Mouse (Mus musculus): ENCODE results near the gene Mrpl37. TPM values are rescaled to one million over a fixed set of nuclear protein-coding genes. Genes with fewer than 3 reads are reported as not detected.

Gene Mrpl37
- total and polyA plus RNA-seq, 3 experiments, result 77.1 to 102 (median 97.2) TPM

DNA sequence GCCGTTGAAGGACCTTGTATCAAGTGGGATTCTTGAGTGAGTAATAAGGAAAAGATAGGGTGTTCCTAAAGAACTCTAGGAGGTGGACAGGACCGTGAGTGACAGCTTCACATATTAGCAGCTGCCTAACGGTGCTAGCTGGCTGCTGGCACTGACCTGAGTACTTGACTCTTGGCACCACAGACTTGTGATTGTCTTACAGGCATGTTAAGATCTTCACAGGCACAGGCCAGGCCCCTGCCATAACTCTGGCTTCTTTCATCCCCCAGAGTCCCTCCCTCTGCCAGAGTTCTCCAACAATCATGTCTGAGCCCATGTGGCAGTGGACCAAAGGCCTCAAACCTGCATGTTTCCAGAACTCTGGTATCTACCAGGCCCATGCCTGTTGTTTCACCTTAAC, 48.1 kb downstream of the Mrpl37 start:
- DNase-seq, result peak; percentile 36

DNA sequence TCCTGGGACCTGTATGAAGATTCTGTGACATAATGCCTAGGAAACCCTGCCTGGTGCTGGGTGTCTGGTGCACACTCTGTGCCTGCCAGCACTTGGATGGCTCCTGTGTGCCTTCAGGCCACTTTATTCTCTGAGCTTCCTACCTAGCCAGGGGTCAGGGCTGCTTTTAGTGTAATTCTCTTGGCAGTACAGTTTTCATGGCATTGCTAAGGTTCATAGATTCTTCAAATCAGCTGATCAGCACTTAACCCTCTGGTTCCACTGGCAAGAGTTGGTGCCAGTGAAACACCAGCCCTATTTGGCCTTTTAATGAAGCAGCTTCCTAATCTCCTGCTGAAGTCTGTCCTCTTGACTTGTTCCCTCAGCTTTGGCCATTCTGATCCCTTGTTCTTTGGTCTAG, 49.4 kb downstream of the Mrpl37 start:
- no peak for DNase-seq

DNA sequence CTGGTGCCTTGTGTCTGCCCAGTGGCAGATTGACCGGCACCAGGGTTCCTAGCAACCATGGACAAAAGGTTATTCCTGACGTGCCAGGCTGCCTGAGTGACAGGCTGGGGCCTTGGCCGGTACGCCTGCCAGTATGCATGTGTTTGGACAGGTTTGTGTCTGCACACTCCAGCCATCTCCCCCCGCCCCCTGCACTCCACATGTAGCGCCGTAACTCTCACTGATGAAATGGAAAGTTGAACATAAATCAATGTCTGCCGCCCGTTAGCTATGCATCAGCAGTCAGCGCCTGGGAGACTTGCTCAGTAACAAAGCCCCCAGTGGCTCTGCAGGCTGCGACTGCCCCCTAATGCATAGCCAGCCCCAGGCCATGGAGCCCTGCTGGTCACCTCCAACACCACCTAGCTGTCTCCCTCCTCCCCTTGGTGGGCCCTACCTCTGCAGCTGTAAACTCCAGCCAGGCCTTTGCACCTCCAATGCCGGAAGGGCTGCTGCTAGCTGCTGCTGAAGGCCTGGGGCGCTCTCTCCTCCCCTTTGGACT, 50.6 kb downstream of the Mrpl37 start:
- DNase-seq, result peak; percentile 70

DNA sequence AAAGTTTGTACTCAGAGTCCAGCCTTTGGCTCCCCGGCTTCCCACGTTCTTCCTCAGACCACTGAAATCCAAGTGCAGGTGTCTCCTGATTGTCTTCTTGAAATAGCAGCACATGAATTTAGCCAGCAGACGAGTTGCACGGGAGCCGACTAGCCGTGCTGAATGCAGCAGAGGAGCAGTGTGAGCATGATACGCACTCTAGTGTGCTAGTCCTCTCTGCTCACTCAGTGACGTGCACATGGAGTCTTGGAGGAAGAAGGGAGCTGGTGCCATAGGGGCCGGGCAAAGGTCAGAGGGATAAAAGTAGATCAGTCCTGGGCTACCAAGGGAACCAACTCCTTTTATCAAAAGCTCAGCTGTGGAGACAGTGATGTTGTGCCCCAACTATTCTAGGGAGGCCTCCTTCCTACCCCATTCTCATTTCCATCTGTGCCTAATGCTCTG, 52.8 kb downstream of the Mrpl37 start:
- DNase-seq, result no peak

DNA sequence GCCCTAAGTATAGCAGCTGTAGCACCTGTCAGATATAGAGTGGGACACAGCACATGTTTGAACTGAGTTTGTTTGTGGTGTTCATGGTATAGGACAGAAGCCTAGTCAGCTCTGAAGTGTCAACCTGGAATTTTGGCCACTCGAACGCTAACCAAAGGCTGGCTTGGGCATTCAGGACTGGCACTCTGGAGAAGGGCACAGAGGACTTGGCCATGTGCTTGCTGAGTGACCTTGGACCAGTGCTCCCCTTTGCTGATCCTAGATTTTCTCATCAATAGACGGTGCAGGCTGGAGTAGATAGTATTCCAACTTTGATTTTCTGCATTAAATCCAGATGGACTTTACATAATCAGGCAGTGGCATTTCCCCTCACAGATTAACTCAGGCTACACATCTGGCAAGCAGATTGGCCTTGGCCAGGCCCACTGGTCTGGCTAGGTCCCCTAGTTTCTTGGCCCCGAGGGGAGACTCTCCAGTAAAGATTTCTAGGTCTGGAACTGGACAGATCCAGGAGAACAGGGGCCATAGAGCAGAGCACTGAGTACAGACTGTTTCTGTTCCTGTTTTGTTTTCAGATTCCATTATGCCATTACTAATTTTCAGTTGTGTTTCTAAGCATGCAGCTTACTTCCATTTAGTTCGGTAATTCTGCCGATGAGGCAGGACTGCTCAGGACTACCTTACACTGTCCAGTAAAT, 53.4 kb downstream of the Mrpl37 start:
- peak; percentile 44 for DNase-seq

DNA sequence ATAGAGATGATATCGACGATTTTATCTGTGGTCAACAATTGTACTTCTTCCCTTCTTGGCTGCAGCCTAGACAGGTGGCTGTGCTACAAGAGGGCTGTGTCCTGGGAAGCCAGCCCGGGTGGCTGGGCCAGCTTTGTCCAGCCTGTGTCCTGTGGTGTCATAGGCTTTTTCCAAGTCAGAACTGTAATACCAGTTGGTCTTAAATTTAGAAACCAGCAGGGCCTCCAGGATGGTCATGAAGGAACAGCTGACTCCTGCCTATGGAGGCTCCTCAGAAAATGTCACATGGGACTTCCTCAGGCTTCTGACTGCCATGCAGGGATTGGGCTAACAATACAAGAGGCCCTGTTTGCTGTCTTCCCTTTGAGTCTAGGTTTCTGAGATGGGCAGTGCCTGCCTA, 54.1 kb downstream of the Mrpl37 start:
- no peak for DNase-seq

DNA sequence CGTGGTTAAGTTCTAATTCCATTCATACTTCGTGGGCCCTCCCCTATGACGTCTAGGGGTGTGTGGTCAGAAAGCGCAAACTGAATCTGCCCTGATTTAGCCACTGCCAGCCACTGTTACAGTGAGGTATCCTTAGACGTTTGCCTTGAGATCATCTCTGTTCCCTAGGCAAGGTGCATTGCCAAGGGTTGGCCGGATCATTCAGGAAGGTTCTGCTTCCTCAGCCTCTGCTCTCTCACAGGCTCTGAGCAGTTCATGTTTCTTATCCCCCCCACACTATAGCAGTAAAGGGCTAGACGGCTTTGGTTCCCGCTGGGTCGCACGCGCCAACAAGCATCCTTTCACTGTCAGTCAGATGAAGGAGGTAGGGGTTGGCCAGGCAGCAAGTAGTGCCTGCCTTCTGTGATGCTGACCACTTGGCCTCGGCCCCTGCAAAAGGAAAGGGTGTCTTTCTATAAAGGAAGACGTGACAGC, 54.6 kb downstream of the Mrpl37 start:
- no peak for DNase-seq

DNA sequence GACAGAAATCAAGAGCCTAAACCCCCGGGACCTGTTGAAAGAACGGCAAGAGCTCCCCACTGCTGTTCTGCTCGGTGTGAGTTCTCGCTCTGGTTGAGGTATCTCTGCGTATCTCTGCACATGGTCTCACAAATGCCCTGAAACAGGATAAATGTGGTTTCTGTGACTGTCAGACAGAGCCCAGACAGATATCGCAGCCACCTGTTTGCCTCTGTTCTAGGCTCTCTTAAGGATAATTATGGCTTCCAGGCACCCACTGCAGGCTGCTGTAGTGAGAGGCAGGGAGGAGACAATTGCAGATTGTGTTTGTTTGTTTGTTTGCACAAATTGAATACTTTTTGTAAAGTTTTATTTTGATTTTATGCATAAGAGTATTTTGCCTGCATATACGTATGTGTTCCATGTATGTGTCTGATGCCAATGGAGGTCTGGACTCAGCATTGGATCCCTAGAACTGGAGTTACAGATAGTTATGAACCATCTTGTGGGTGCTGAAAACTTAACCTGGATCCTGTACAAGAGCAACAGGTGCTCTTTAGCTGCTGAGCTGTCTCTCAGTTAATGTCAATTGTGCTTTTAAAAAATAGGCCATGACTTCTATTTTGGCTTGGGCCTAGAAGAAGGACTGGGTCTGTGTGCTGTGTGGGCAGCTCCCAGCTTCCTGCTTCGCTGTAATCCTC, 55.2 kb downstream of the Mrpl37 start:
- DNase-seq, result no peak

DNA sequence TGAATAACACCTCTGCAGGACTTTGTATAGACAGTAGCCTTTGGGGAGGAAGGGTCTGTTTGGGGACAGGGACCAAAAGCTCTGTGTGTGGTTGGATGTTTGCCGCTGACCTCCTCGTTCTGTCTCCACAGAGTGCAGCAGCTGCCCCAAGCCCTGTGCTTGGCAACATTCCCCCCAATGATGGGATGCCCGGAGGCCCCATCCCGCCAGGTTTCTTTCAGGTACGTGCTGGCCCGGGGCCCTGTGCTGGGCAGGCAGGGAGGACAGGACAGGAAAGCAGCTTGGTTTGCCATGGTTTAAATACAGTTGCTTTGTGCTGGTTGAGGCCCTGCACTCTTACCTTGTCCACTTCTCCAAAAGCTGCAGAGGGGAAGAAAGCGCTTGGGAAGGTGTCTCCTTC, 57.1 kb downstream of the Mrpl37 start:
- DNase-seq, result no peak

DNA sequence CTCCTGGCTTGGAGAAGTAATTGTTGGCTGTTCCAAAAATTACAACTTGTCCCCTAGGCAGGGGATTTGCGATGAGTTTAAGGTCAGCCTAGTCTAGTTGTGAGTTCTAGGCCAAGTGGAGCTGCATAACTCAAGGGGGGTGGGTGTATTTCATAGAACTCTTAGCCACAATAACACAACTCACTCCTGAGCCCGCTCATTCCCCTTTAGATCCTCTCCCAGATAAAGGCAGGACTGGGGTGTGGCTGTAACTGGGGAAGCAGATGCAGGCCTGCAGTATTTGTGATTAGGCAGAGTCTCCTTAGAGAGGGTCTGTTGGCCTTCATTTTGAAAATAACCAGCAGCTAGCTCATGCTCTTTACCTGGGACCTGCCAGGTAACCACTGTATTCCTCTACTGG, 58.5 kb downstream of the Mrpl37 start:
- no peak for DNase-seq

DNA sequence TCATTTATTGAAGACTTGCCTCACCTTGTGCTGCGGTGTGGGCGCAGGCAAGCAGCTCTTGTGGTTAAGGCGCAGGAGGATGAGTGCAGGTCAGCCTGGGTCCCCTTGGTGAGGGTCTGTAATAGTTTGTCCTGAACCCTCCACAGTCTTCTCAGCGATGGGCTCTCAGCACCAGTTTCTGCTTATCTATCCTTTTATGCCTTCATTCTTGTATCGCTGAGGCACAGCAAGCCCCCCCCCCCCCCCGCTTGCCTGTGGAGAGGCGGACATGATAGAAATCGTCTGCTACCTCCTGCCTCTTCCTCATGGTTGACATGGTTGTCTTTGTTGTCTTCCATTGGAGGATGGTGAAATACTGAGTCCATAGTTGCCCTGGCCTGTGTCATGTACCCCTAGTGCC, 59.3 kb downstream of the Mrpl37 start:
- no peak for DNase-seq

DNA sequence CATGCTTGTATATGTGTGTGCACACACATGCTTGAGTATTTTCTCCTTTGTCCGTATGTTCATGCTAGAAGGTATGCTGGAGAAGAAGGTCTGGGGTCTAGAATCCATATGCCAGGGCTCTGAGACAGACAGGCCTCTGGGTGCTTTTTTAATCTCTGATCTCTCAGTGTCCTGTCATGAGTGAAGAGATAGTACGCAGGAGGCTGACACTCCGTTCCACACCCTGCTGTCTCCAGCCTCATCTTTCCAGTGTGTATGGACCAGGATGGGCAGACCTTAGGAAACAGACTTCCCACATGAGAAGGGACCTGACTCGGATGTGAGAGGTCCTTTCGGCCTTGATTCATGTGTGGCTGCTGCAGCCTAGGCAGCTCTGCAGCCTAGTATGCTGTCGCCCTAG, 59.9 kb downstream of the Mrpl37 start:
- no peak for DNase-seq

DNA sequence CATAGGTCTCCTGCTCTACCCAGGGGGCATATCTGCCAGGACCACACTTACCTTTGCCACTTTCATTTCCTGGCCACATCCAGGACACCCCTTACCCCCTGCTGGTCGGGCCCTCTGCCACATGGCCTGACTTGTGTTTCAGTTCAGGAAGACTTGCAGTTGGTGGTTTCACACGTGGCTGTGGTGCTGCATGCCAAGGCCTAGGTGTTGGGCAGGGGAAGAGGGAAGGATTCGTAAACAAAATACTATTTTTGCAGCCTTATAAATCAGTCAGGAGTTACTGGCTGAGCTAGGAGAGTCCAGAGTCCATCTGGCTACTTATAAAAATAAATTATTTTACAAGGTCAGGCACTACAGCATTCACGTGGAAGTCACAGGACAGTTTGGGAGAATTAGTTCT, 60.4 kb downstream of the Mrpl37 start:
- no peak for DNase-seq

Other genes starting within 250 kb of the Mrpl37 start
- 10 to 100 TPM; 73.9 to 88.5 TPM for gene Ssbp3, start 156.2 kb downstream of the Mrpl37 start, total RNA-seq (2021)
- 54.3 and 85.0 TPM in 2 replicates for gene Ssbp3, start 156.2 kb downstream of the Mrpl37 start, polyA plus RNA-seq (2012; rRNA removed)
- gene Cyb5rl, start 120 bp upstream of the Mrpl37 start, total RNA-seq (2021), result 10 to 100 TPM; 22.9 to 27.3 TPM
- gene Cyb5rl, start 120 bp upstream of the Mrpl37 start, polyA plus RNA-seq (2012; rRNA removed), result 13.4 and 14.1 TPM in 2 replicates
- gene Cdcp2, start 30.0 kb upstream of the Mrpl37 start, total RNA-seq (2021), result not detected
- 0.06 and 0.08 TPM in 2 replicates for gene Cdcp2, start 30.0 kb upstream of the Mrpl37 start, polyA plus RNA-seq (2012; rRNA removed)
- 100 to 1,000 TPM; 274 to 379 TPM for gene Tmem59, start 111.5 kb upstream of the Mrpl37 start, total RNA-seq (2021)
- gene Tmem59, start 111.5 kb upstream of the Mrpl37 start, polyA plus RNA-seq (2012; rRNA removed), result 746 and 999 TPM in 2 replicates
- 10 to 100 TPM; 22.7 to 26.7 TPM for gene Tceanc2, start 112.2 kb upstream of the Mrpl37 start, total RNA-seq (2021)
- 5.3 and 5.4 TPM in 2 replicates for gene Tceanc2, start 112.2 kb upstream of the Mrpl37 start, polyA plus RNA-seq (2012; rRNA removed)
- not detected for gene Ldlrad1, start 142.3 kb upstream of the Mrpl37 start, total RNA-seq (2021)
- 0.15 and 0.45 TPM in 2 replicates for gene Ldlrad1, start 142.3 kb upstream of the Mrpl37 start, polyA plus RNA-seq (2012; rRNA removed)
- gene Lrrc42, start 186.7 kb upstream of the Mrpl37 start, total RNA-seq (2021), result 10 to 100 TPM; 28.0 to 31.7 TPM
- gene Lrrc42, start 186.7 kb upstream of the Mrpl37 start, polyA plus RNA-seq (2012; rRNA removed), result 7.7 and 9.0 TPM in 2 replicates
- gene Hspb11, start 186.7 kb upstream of the Mrpl37 start, total RNA-seq (2021), result 10 to 100 TPM; 16.7 to 19.1 TPM
- gene Hspb11, start 186.7 kb upstream of the Mrpl37 start, polyA plus RNA-seq (2012; rRNA removed), result 0.30 and 0.83 TPM in 2 replicates
- under 1 TPM in 1 of 2 experiments, not detected in 1; 0.61 TPM for gene Dio1, start 240.3 kb upstream of the Mrpl37 start, total RNA-seq (2021)
- gene Dio1, start 240.3 kb upstream of the Mrpl37 start, polyA plus RNA-seq (2012; rRNA removed), result 0.45 TPM in 1 of 2 replicates, not detected in the other
- gene Yipf1, start 247.5 kb upstream of the Mrpl37 start, total RNA-seq (2021), result 10 to 100 TPM; 48.3 to 64.3 TPM
- gene Yipf1, start 247.5 kb upstream of the Mrpl37 start, polyA plus RNA-seq (2012; rRNA removed), result 19.7 and 30.3 TPM in 2 replicates